Mouse (Mus musculus): ENCODE results near the gene Rexo1.
"Not testable (repeated sequence)": the region's sequence is repeated elsewhere in the genome, so short reads cannot be mapped to it uniquely, and the experiment has no call there.

Gene Rexo1

DNA sequence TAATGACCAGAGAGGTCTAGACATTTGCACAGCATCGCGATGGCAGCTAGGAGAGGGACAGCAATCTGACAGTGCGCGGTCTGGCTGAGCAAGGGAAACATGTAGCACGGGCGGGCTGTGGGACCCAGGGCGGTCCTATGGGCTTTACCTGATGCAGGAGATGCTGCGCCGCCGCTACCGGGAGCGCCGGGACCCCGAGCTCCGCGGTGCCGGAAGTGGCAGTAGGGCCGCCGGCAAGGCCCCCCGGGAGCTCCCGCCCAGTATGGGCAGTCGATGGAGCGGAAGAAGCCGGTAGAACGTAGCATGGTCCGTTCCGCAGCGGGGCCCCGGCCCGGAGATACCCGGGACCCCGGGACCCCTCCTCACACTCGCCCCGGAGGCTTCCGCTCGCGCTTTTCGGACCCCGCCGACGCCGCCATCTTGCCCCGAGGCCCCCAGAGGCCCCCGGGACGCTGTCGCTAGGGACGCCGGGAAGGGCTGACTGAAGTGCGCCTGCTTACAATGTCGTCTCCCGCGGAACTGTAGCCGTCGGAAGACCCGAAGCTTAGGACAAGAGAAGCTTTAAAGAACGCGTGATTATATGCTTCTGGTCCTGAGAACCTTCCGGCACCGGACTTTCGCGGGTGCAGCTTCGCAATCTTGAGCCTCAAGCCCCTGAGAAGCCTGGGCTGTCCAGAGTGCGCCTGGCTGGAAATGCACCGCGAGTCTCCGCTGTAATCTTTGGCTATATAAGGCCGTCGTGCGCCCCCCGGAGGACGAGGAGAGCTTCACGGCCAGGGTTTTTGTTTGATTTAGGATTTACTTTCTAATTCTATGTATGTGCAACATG, at the start of gene Rexo1:
Gene Rexo1 (minus strand): TSS at position 445 of the 829 bp plus-strand sequence.
- peak; percentile 83 to 89 for DNase-seq (ENCODE audit: low spot score in 2 of 2)

DNA sequence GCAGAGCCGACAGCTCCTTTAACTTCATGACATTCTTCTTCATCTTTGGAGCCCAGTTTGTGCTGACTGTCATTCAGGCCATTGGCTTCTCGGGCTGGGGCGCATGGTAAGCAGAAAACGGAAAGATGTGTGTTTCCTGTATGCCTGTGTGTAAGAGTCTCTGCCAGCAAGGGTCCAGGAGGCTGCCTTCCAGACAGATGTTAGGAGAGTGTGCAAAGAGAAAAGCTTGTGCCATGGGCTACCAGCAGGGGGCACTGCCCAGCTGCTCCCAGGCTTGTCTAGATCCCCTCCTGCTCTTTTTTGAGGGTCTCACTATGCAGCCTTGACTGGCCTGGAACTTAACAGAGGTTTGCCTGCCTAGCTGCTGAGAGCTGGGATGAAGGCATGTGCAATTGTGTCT, 49.7 kb upstream of the Rexo1 start:
- no peak for DNase-seq (ENCODE audit: low spot score in 2 of 2)

DNA sequence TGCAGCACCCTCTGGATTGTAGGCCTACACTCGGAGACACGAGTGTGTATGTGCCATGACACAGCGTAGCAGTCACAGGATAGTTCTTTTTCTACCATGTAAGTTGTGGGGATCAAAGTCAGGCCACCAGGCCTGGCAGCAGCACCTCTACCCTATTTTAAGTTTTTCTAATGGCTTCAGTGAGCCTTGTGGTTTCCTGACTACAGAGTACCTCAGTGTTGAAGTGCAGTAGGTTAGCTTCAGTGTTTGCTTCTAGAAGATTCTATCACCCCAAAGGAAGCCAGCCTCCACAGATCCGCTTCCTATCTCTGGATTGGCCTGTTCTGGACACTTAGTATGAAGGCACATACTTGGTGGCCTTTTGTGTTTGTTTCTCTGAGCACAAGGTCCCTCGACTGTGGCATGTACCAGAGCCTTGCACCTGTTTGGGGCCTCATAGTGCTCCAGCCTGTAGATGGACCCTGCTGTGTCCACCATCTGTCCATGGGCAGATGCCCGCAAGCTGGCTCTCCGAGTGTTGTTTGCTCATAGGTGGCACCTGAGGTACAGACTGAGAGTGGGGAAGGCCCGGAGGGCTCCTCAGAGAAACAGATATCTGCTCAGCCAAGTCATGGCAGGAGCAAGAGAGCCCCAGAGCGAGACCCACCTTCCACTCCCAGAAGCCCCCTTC, 48.9 kb upstream of the Rexo1 start:
- DNase-seq (ENCODE audit: low spot score in 2 of 2): no peak

DNA sequence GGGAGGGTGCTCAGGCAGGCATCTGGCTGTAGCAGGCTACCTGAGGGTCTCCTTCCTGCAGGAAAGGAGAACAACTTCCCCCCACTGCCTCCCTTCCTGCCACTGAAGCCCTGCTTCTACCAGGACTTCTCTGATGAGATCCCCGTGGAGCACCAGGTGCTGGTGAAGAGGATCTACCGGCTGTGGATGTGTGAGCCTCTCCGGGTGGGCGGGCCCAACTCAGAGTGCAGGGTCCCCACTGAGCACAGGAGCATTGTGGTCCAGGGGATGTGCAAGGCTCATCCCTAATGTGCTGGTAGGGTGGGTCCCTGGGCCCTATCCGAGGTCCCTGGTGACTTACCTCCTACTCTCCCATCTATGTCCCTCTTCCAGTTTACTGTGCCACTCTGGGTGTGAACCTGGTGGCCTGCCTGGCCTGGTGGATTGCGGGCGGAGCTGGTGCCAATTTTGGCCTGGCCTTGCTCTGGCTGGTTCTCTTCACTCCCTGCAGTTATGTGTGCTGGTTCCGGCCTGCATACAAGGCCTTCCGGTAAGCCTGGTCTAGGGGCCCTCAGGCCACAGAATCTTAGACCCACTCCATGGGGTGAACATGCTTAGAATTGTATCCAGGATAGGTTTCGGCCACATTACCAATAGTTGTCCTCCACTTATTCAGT, 48.0 kb upstream of the Rexo1 start:
- no peak for DNase-seq (ENCODE audit: low spot score in 2 of 2)

DNA sequence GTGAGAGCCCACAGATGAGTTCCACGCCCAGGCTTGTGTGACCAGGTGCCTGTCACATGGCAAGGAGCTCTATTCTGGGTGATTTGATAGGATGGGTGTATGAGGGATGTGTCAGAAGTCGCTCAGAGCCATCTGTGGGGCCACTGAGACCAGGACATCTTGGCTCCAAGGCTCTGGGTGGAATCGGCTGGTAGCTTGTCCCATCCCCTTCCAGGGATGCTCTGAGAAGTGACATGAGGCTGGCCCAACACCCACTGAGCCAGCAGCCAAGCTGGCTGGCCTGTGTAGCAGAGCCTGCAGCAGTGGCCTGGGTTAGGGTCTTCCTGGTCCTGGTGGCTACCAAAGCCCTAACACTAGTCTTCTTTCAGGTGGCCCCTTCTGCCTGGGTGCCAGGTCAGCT, 47.1 kb upstream of the Rexo1 start:
- DNase-seq (ENCODE audit: low spot score in 2 of 2): no peak

DNA sequence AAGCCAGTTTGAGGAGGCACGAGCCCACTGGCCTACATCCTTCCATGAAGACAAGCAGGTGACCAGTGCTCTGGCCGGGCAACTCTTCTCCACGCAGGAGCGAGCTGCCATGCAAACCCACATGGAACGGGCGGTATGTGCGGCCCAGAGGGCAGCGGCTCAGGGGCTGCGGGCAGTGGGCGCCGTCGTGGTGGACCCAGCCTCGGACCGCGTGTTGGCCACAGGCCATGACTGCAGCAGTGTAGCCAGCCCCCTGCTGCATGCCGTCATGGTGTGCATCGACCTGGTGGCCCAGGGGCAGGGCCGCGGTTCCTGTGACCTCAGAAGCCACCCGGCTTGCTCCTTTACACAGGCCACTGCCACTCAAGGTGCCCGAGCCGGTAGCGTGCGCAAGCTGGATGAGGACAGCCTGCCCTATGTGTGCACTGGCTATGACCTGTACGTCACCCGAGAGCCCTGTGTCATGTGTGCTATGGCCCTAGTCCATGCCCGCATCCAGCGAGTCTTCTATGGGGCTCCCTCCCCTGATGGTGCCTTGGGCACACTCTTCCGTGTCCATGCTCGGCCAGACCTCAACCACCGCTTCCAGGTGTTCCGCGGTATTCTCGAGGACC, 45.5 kb upstream of the Rexo1 start:
- DNase-seq (ENCODE audit: low spot score in 2 of 2): no peak

DNA sequence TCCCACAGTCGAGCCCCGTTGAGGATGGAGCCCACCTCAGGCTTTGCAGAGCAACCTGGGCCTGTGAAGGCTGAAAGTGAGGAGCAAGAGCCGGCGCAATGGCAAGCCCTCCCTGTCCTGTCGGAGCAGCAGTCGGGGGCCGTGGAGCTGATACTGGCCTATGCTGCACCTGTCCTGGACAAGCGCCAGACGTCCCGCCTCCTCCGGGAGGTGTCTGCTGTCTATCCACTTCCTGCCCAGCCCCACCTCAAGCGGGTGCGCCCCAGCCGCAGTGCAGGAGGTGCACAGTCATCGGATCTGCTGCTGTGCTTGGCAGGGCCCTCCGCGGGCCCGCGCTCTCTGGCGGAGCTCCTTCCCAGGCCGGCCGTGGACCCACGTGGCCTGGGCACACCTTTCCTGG, 44.9 kb upstream of the Rexo1 start:
- DNase-seq (ENCODE audit: low spot score in 2 of 2): no peak

DNA sequence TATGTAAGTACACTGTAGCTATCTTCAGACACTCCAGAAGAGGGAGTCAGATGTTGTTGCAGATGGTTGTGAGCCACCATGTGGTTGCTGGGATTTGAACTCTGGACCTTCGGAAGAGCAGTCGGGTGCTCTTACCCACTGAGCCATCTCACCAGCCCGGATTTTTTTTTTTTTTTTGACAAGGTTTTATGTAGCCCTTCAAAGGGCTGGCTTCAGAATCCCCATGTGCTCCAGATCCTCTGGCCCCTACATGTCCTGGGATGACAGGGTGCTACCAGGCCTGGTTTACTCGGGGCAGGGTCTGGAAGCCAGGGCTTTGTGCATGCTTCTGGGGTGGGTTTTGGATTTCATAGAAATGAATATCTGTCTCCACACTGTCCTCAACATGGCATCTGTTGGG, 44.4 kb upstream of the Rexo1 start, which contains the start of gene Gm49322:
Gene Gm49322 (plus strand): TSS at position 301 of the 400 bp plus-strand sequence.
- DNase-seq (ENCODE audit: low spot score in 2 of 2): not testable (repeated sequence)

DNA sequence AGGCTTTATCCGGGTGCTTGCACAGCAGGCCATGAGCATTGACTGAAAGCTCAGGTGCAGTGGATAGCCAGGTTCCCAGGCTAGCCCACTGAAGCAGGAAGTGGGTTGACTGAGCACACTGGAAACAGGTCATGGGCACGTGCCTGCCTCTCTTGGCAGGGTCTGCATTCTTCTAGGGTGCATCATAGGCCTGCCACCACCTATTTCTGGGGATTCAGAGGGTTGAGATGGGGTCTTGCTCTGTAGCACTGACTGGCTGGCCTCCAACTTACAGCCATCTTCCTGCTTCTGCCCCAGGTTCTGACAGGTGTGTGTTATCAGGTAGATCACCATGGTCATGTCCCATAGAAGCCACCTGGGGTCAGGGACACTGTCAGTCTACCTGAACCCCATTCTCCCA, 43.6 kb upstream of the Rexo1 start:
- no peak for DNase-seq (ENCODE audit: low spot score in 2 of 2)

DNA sequence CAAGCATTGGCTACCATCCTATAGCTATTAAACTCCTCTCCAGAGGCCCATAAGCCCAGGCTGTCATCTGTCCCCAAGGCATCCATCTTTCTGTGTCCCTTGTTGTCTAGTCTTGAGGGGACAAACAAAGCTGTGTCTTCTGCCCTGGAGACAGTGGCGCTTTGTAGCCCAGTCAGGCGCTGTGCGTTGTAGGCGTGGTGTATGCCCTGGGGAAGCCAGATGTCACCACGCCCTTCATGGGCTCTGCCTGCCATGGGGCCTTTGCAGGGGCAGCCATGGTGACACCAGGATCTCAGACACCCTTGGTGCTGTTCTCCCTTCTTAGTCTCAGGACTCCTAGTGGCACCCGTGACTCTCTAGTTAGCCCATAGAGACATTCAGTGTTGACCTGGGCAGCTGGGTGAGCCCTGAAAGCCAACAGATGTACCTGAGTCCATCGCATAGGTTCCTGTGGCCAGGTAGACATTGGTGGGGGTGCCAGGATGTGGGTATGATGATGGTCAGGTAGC, 42.7 kb upstream of the Rexo1 start:
- no peak for DNase-seq (ENCODE audit: low spot score in 2 of 2)

DNA sequence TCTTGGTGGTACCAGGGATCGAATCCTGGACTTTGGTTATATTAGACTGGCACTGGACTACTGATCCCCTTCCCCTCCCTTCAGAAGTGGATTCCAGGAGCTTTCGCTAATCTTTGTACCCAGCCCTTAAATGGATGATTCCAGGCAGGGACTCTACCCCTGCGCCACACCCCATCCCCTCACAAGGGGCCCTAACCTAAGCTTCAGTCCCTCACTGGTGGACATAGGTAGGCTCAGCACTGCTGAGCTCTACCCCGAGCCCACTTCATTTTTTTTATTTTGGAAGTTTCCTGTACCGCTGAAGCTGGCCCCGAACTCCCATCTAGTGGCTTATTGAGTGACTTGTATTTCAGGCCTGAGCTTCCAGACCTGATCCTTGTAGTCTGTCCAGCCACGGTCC, 42.0 kb upstream of the Rexo1 start:
- no peak for DNase-seq (ENCODE audit: low spot score in 2 of 2)

DNA sequence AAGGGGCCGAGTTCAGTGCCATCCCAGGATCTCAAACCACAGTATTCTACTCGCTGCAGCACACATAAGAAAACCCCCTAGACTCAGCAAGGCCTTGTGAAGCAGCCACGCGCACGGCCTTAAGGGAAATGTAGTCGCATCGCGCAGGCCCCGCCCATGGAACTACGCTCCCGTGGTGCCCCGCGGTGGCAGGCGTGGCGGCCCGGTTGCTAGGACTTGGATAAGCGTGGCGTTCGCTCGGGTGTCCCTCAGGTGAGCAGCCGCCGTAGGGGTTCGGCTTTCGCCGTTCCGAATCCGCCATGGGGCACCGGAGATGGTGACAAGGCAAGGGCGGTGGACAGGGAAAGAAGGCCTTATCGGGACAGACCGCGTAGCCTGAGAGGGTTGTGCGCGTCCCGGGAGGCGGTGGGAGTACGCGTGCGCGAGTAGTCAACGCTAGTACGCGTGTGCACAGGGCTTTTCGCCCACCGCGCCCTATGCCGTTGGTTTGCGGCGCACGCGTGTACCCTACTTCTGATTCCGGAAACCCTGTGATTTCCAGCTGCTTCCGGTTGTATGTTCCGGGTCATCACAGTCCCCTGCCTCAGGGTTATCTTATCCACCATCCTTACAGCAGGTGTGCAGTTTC, 41.5 kb upstream of the Rexo1 start, which contains the start of the genes Scamp4 and Adat3:
Gene Scamp4 (plus strand): TSS at position 175 of the 628 bp plus-strand sequence.
Gene Adat3 (plus strand): TSS at position 183 of the 628 bp plus-strand sequence.
- peak; percentile 90 to 95 for DNase-seq (ENCODE audit: low spot score in 2 of 2)

DNA sequence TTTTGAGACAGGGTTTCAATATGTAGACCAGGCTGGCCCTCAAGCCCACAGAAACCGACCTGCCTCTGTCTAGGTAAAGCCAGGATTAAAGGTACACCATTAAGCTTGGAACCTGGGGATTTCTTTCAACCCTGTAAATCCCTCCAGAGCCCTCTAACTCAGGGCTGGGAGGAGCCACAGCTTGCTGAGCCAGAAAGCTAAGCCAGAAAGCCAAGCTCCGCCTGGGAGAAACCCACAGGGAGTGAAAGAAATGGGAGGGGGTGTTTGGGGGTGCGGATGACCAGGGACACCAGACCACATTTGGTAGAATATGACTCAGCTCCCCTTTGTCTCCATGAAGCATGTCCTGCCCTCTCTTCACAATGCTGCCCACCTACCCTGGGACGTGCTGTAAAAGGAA, 35.0 kb upstream of the Rexo1 start:
- DNase-seq (ENCODE audit: low spot score in 2 of 2): no peak

DNA sequence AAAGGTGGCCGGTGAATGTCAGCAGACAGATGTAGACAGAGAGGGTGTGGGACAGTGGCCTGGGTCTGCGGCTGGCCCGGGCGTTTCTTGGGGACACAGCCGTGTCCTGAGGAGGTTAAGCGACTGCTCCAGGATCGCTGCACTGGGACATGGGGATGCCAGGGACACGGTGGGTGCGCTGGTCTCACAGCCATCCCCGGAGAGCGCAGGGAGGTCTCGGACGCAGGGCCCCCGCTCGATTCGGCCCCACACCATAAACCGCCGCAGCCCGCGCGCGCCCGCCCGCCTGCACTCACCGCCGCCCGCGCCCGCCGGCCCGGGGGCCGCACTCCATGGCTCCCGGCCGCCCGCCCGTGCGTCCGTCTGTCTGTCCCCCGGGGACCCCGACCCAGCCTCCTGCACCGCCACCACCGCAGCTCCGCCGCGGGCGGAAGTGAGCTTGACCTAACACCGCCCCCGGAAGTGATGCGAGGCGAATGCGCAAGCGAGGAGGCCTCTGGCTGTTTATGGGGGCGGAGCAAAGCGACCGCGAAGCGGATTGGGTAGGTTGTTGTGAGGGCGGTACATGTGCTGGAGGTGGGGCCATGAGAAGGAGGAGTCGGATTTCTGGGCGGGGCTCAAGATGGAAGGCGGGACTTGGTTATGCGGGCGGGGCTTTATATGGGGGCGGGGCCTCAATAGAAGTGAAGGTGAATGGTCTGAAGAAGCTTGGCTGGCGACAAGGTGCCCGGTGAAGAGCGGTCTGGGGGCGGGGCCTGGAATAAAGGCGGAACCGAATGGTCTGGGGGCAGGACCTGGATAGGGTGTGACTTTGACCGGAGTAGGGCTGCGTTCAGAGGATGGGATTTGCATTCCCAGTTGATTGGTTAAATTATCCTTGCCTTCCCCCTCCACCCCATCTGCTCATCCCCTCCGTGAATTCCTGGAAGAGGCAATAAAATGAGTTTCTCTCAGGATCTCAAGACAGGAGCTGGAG, 28.8 kb upstream of the Rexo1 start, which contains the start of gene Abhd17a:
Gene Abhd17a (minus strand): TSS at position 463 of the 976 bp plus-strand sequence.
- DNase-seq (ENCODE audit: low spot score in 2 of 2): peak; percentile 92

DNA sequence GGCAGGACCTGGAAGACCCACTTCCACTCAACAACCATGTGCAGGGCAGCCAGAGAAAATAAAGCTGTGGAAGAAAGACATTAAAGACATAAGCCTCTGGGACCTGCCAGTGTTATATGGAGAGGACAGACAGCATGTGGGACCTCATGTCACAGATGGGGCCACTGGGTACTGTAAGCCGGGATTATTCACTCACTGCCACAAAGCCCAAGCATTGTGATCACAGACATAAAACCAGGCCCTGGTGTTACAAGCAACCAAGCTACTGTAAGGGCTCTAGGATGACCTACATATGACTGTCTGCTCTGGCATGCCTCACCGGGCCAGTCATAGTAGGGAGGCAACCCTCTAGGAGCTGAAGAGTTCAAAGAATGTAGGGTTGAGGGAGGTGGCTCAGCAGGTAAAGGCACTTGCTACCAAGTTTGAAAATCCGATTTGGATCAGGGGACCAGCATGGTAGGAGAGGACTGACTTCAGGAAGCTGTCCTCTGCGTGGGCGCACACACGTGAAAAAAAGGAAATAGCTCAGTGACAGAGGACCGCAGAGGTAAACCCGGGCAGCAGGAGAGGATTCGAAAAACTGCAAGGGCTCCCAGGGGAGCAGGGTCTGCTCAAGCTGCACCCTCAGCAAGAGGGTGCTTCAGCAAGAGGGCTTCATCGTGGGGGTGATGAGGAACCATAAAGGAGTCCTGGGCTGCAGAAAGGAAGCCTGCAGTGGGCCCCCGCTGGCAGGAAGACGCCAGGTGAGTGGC, 27.9 kb upstream of the Rexo1 start:
- DNase-seq (ENCODE audit: low spot score in 2 of 2): no peak

DNA sequence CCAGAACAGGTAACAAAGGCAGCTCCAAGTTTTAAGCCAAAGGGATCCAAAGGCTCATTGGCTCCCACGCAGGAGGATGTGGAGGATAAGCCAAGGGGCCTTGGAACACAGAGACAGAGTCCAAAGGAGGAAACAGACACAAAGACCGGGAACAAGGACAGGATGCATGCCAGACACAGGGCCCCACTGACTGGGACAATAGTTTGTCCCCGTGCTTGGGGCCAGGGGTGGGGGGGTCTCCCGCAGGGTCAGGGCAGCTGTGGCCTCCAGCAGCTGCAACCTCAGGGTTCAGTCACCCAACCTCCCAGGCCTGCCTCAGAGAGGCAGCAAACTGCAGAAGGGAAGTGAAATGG, 25.9 kb upstream of the Rexo1 start:
- DNase-seq (ENCODE audit: low spot score in 2 of 2): no peak

DNA sequence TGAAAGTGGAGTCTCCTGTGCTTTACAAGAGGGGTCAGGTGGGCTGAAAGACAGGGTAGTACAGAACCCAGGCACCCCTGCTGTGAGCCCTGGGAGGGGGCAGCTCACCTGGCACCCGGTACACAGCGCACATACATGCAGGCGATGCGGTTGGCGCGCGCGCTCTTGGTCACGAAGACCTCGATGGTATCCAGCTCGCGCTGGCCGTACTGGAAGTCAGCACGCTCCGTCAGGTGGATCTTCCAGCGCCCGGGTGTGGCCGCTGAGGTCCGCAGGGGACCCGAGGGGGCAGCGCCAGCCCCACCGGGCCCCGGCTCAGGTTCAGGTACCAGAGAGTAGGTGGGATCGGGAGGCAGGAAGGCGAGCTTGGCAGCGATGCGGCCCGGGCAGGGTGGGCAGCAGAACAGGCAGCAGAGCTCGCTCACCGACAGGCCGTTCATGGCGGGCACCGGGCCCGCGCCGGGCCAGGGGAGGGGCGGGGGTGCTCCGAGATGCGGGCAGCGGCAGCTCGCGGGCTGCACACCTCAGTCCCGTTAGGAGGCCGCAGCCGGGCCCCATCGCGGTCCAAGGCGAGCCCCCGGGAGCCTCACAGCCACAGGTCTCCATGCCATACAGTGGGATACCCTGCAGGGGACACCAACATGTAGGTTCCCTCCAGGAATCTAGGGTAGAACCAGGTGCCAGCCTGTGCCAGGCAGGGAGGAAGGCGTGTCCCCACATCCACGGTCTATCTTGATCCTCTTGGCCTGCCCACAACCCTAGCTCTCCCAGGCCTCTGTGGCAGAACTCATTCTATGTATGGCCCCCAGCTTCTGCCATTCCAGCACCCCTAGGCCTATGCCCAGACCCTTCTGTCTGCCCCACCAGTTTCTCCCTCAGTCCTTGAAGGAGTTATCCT, 25.3 kb upstream of the Rexo1 start:
- DNase-seq (ENCODE audit: low spot score in 2 of 2): no peak

DNA sequence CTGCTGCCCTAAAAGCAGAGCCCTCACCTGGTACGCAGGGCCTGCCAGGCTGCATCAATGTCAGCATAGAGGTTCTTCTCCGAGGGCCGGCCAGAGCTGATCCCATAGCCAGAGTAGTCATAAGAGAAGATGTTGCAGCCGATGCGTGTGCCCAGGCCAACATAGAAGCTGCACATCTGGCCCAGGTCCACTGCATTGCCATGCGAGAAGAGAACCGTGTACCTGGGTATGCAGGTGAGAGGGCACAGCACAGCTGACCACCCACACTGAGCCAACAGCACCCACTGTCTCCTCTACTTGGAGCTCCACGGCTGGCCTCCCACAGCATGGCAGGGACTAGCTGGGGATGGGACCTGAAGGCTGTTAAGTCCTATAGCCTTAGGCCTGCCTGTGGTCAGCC, 24.2 kb upstream of the Rexo1 start:
- no peak for DNase-seq (ENCODE audit: low spot score in 2 of 2)
